Mouse (Mus musculus) megakaryocyte-erythroid progenitor cell, adult 5 weeks (primary cell): Measurements from ENCODE around the gene Mcpt4. TPM values are rescaled to one million over a fixed set of nuclear protein-coding genes. Genes with fewer than 3 reads are reported as not detected.

Source experiments
- polyA plus RNA-seq: library from polyadenylated mRNA; stranded (reverse); fragments of >175 nt; gene quantifications from 2 replicates; pipeline ENCODE4 v1.2.3, GENCODE M21; 2012

The Mcpt4 gene
- not detected in 2 replicates for polyA plus RNA-seq

DNA sequence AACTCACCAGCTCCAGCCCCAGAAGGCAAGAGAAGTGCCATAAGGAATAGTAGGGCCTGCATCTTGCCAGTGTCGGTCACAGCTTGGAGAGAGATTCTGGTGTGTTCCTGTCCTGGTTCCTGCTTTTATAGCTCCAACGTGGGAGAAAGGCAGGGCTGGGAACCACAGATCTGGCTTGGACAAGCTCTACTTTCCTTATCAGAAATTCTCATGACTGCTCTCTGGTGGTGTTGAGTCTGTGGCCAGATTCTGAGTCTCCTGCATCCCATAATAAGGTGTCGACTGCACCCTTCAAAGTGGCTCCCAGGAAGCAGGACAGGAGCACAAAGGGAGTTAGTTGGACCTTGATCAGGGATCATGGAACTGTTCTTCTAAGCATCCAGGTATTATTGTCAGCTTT lies at the start of gene Mcpt4:
Mcpt4 (minus strand) TSS at position 101 of the 400 bp plus-strand sequence.

DNA sequence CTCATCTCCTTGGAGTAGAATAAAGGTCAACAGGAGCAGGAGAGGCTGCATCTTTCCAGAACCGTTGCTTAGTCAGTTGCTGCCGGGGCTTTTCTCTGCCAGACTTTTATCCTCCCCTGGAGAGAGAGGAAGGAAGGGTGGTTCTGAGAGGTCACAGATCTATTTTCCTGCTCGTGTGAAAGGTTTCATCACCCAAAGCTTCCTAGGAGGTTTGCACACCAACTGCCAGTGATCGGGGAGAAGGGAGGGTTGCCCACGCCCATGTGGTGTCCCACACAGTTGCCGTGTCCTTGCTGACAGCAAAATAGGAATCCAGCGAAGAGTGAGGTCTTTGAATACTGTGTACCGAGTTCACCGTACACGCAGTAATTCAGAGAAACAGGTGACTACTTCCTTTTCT lies 40.3 kb upstream of the Mcpt4 start, which contains the start of gene Ctsg:
Ctsg (minus strand) TSS at position 189 of the 400 bp plus-strand sequence.

DNA sequence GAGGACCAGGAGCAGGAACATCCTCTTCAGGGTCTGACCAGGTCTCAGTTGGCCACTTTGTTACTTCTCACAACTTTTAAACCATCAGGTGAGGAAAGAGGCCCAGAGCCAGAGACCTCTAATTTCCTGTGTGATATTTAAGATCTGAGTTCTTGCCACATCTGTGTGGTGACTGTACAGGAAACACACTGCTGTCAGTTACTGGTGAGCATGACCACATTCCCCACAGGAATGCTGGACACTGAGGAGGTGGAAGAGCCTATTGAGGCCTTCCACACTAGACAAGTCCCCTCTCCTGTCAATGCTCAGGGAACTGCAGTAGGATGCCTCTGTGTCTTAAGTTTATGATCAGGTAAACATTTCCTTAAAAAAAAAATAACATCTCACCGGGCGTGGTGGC lies 23.1 kb upstream of the Mcpt4 start, which contains the start of gene Mcpt8:
Mcpt8 (minus strand) TSS at position 107 of the 400 bp plus-strand sequence.

DNA sequence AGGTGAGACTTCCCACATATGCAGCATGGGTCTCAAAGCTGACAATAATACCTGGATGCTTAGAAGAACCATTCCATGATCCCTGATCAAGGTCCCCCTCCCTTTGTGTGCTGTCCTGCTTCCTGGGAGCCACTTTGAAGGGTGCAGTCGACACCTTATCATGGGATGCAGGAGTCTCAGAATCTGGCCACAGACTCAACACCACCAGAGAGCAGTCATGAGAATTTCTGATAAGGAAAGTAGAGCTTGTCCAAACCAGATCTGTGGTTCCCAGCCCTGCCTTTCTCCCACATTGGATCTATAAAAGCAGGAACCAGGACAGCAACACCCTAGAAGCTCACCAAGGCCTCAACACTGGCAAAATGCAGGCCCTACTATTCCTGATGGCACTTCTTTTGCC lies 20.3 kb downstream of the Mcpt4 start, which contains the start of gene Mcpt2:
Mcpt2 (plus strand) TSS at position 250 of the 400 bp plus-strand sequence.

DNA sequence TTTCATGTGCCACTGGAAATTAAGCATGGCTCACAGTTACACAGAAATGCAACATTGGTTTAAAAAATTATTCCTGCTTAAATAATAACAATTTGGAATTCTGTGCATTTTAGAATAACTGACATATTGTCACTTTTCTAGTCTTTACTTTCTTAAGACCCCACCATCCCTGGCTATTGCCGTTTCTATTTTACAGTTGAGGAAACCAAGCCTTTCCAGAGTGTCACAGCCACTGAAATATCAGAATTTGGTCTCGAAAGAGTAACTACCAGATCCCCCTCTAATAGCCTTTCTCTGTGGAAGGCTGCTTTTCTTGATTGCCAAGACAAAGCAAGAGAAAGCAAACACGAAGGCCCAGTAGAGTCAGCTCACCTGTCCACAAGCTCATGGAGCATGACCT lies 31.7 kb downstream of the Mcpt4 start, which contains the start of gene Mcpt9:
Mcpt9 (minus strand) TSS at position 101 of the 400 bp plus-strand sequence.

DNA sequence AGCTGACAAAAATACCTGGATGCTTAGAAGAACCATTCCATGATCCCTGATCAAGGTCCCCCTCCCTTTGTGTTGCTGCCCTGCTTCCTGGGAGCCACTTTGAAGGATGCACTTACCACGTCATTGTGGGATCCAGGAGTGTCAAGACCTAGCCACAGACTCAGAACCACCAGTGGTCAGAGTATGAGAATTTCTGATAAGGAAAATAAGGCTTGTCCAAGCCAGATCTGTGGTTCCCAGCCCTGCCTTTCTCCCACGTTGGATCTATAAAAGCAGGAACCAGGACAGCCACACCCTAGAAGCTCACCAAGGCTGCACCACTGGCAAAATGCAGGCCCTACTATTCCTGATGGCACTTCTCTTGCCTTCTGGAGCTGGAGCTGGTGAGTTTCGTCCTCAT lies 44.4 kb downstream of the Mcpt4 start, which contains the start of gene Mcpt1:
Mcpt1 (plus strand) TSS at position 301 of the 400 bp plus-strand sequence.

Other genes with a start within 250 kb of the Mcpt4 start
- 0.15 and 0.40 TPM in 2 replicates for gene Nfatc4, start 239.2 kb downstream of the Mcpt4 start, polyA plus RNA-seq
- 4.9 and 6.6 TPM in 2 replicates for gene Nynrin, start 208.3 kb downstream of the Mcpt4 start, polyA plus RNA-seq
- gene Cbln3, start 177.9 kb downstream of the Mcpt4 start, polyA plus RNA-seq, result 0.09 and 0.34 TPM in 2 replicates
- 10.5 and 16.6 TPM in 2 replicates for gene Khnyn, start 177.4 kb downstream of the Mcpt4 start, polyA plus RNA-seq
- 10.6 and 15.2 TPM in 2 replicates for gene Sdr39u1, start 162.0 kb downstream of the Mcpt4 start, polyA plus RNA-seq
- 0.06 TPM in 1 of 2 replicates, not detected in the other for gene Cma1, start 117.6 kb downstream of the Mcpt4 start, polyA plus RNA-seq
- not detected in 2 replicates for gene Cma2, start 111.3 kb downstream of the Mcpt4 start, polyA plus RNA-seq
- gene Mcpt1, start 44.3 kb downstream of the Mcpt4 start, polyA plus RNA-seq, result not detected in 2 replicates
- not detected in 2 replicates for gene Mcpt9, start 31.8 kb downstream of the Mcpt4 start, polyA plus RNA-seq
- not detected in 2 replicates for gene Mcpt2, start 20.3 kb downstream of the Mcpt4 start, polyA plus RNA-seq
- gene Mcpt8, start 23.0 kb upstream of the Mcpt4 start, polyA plus RNA-seq, result 6.3 and 6.6 TPM in 2 replicates
- 802 and 1,283 TPM in 2 replicates for gene Ctsg, start 40.3 kb upstream of the Mcpt4 start, polyA plus RNA-seq
- gene Gzme, start 58.3 kb upstream of the Mcpt4 start, polyA plus RNA-seq, result not detected in 2 replicates
- gene Gzmd, start 70.3 kb upstream of the Mcpt4 start, polyA plus RNA-seq, result not detected in 2 replicates
- gene Gzmg, start 97.3 kb upstream of the Mcpt4 start, polyA plus RNA-seq, result not detected in 2 replicates
- gene Gzmn, start 112.3 kb upstream of the Mcpt4 start, polyA plus RNA-seq, result not detected in 2 replicates
- gene Gzmf, start 149.1 kb upstream of the Mcpt4 start, polyA plus RNA-seq, result not detected in 2 replicates
- gene Gzmc, start 172.3 kb upstream of the Mcpt4 start, polyA plus RNA-seq, result not detected in 2 replicates
- 2.1 and 2.5 TPM in 2 replicates for gene Gzmb, start 199.9 kb upstream of the Mcpt4 start, polyA plus RNA-seq